Mouse (Mus musculus) limb, embryonic 14.5 days (tissue): ENCODE measurements around the gene Zbed4. TPM values are rescaled to one million over a fixed set of nuclear protein-coding genes. Genes with fewer than 3 reads are reported as not detected.
"Not testable (repeated sequence)": the region's sequence is repeated elsewhere in the genome, so short reads cannot be mapped to it uniquely, and the experiment has no call there.

ENCODE experiments used
- ATAC-seq: fragments of 200-750 bp; cut with Nextera tagmentation; 2 replicates; pipeline ENCODE4 v1.8.0; 2017; ENCODE audit warnings: low read depth, moderate number of reproducible peaks, moderate TSS enrichment; ENCODE audit not compliant: low FRiP score
- DNase-seq: peaks from one replicate; pipeline ENCODE4 v3.0.0-alpha.2; 2015; ENCODE audit warnings: low spot score
- H3K27ac ChIP-seq: fragments of 300-500 bp; sonication (generic); replicated peaks from 2 replicates; pipeline ENCODE4 v1.5.1; 2014; ENCODE audit warnings: low read depth, mild to moderate bottlenecking, low read length, moderate library complexity, mixed read lengths
- H3K27me3 ChIP-seq: fragments of 300-500 bp; sonication (generic); 2 replicates; pipeline ENCODE4 v1.6.1; 2014; ENCODE audit warnings: low read length, mixed read lengths; ENCODE audit not compliant: control insufficient read depth, insufficient read depth
- H3K36me3 ChIP-seq: fragments of 300-500 bp; sonication (generic); 2 replicates; pipeline ENCODE4 v1.6.1; 2014; ENCODE audit warnings: mild to moderate bottlenecking, low read length, moderate library complexity, mixed read lengths; ENCODE audit not compliant: control insufficient read depth, insufficient read depth
- H3K4me1 ChIP-seq: fragments of 300-500 bp; sonication (generic); 2 replicates; pipeline ENCODE4 v1.6.1; 2014; ENCODE audit warnings: antibody characterized with exemption, low read length, mixed read lengths; ENCODE audit not compliant: control insufficient read depth, insufficient read depth
- H3K4me2 ChIP-seq: fragments of 300-500 bp; sonication (generic); replicated peaks from 2 replicates; pipeline ENCODE4 v1.6.1; 2014; ENCODE audit warnings: low read depth, mild to moderate bottlenecking, low read length, moderate library complexity; ENCODE audit not compliant: severe bottlenecking
- H3K4me3 ChIP-seq: fragments of 300-500 bp; sonication (generic); replicated peaks from 2 replicates; pipeline ENCODE4 v1.5.1; 2014; ENCODE audit warnings: low read length
- H3K9ac ChIP-seq: fragments of 300-500 bp; sonication (generic); 2 replicates; pipeline ENCODE4 v1.6.1; 2014; ENCODE audit warnings: mild to moderate bottlenecking, low read depth, low read length, moderate library complexity; ENCODE audit not compliant: severe bottlenecking
- H3K9me3 ChIP-seq: fragments of 300-500 bp; sonication (generic); 2 replicates; pipeline ENCODE4 v1.6.1; 2016; ENCODE audit warnings: low read length; ENCODE audit not compliant: control insufficient read depth
- POLR2A ChIP-seq: fragments of 200-500 bp; IDR thresholded peaks from 2 replicates; pipeline ENCODE4 v1.8.0; 2012; ENCODE audit warnings: inconsistent platforms, mild to moderate bottlenecking, moderate library complexity, borderline replicate concordance; ENCODE audit not compliant: insufficient read depth, insufficient read length; ENCODE audit errors: extremely low read depth
- WGBS: fragments of 180-500 bp; shearing (Covaris S2); extraction: QIAGEN DNeasy Blood & Tissue Kit; methylation state at CpG from one replicate; pipeline ENCODE4 v1.1.7; 2014; 5-methylcytosine and 5-hydroxymethylcytosine counted together
- polyA plus RNA-seq, 2 experiments: library from polyadenylated mRNA; depleted of rRNA in 1 of 2; stranded (reverse) in 1 of 2; unstranded in 1 of 2; fragments of >200 nt; fragmentation: Nextera tagmentation in 1 of 2; extraction: Ambion mirVana in 1 of 2; gene quantifications; 2 replicates each; pipeline versions ENCODE4 v1.2.1 to v1.2.3; 2012 to 2014

The Zbed4 gene
- polyA plus RNA-seq (2012; rRNA removed) (12.2 and 12.4 TPM in 2 replicates), polyA plus RNA-seq (2014; fragmentation: Nextera tagmentation; extraction: Ambion mirVana) (14.9 and 17.3 TPM in 2 replicates)

- Histone ChIP-seq H3K9ac (peak within 1 kb of the TSS; percentile 88), H3K4me1 (peaks cover 4% of the 10 kb centered on the region; the same call in 1 of the 2 replicates), H3K27ac (peak within 1 kb of the TSS; percentile 78), H3K36me3 (peaks cover 6% of the 10 kb centered on the region), H3K4me2 (peak within 1 kb of the TSS; percentile 80), H3K27me3 (no peaks in the 10 kb centered on the region), H3K4me3 (peak within 1 kb of the TSS; percentile 83), H3K9me3 (no peaks in the 10 kb centered on the region)
- no peak for TF ChIP-seq POLR2A
- ATAC-seq (no peak; the same call in 1 of the 2 replicates), DNase-seq (no peak)
- 1% methylated on average over 34 of the region's 119 CpGs for WGBS
Observed at GRCm38 (mm10) chr15:88751564-88752402, at the start of gene Zbed4. TSS of gene Zbed4 (plus strand) at chr15:88751660.

- ATAC-seq: no peak
- no peak overlapping the region for H3K9ac ChIP-seq
- no peak overlapping the region for H3K27ac ChIP-seq
- H3K27me3 ChIP-seq: no peaks in the 10 kb centered on the region
- H3K4me1 ChIP-seq: no peaks in the 10 kb centered on the region
- no peak for TF ChIP-seq POLR2A
- 90% methylated on average over 3 of the region's 3 CpGs for WGBS
- no peak for DNase-seq
- no peak overlapping the region for H3K4me3 ChIP-seq
- H3K36me3 ChIP-seq: peaks cover 95% of the 10 kb centered on the region
- no peaks in the 10 kb centered on the region for H3K9me3 ChIP-seq
- no peak overlapping the region for H3K4me2 ChIP-seq
Observed at GRCm38 (mm10) chr15:88702501-88702900, 49.0 kb upstream of the Zbed4 start.

GRCm38 (mm10) chr15:88704284-88704683 is 47.2 kb upstream of the Zbed4 start:
- H3K36me3 ChIP-seq: peaks cover 98% of the 10 kb centered on the region
- no peak overlapping the region for H3K27ac ChIP-seq
- H3K9me3 ChIP-seq: no peaks in the 10 kb centered on the region
- no peaks in the 10 kb centered on the region for H3K4me1 ChIP-seq
- ATAC-seq (no peak), DNase-seq (no peak)
- no peaks in the 10 kb centered on the region for H3K27me3 ChIP-seq
- no peak for TF ChIP-seq POLR2A
- H3K9ac ChIP-seq: no peak overlapping the region
- H3K4me3 ChIP-seq: no peak overlapping the region
- no peak overlapping the region for H3K4me2 ChIP-seq
- WGBS: 63% methylated on average over 1 of the region's 1 CpGs

- ATAC-seq: no peak
- no peak for TF ChIP-seq POLR2A
- Histone ChIP-seq H3K4me2 (no peak overlapping the region), H3K36me3 (peaks cover 98% of the 10 kb centered on the region), H3K27ac (no peak overlapping the region), H3K4me3 (no peak overlapping the region), H3K9ac (no peak overlapping the region), H3K4me1 (no peaks in the 10 kb centered on the region), H3K9me3 (no peaks in the 10 kb centered on the region), H3K27me3 (no peaks in the 10 kb centered on the region)
- WGBS: 86% methylated on average over 6 of the region's 6 CpGs
- DNase-seq: no peak
Observed at GRCm38 (mm10) chr15:88706320-88706719, 45.1 kb upstream of the Zbed4 start.

- not testable (repeated sequence) for H3K27me3 ChIP-seq, H3K4me3 ChIP-seq, ATAC-seq, H3K4me2 ChIP-seq, H3K4me1 ChIP-seq, H3K27ac ChIP-seq, H3K9me3 ChIP-seq, H3K9ac ChIP-seq, DNase-seq
- peaks cover 98% of the 10 kb centered on the region for H3K36me3 ChIP-seq
- 71% methylated on average over 13 of the region's 13 CpGs for WGBS
Observed at GRCm38 (mm10) chr15:88706987-88707386, 44.5 kb upstream of the Zbed4 start.

- no peak for ATAC-seq
- DNase-seq: no peak
- 88% methylated on average over 5 of the region's 5 CpGs for WGBS
Observed at GRCm38 (mm10) chr15:88708204-88708603, 43.3 kb upstream of the Zbed4 start.

More at GRCm38 (mm10) chr15:88708204-88708603, 43.3 kb upstream of the Zbed4 start:
- Histone ChIP-seq H3K4me3 (no peak overlapping the region), H3K9ac (no peak overlapping the region), H3K9me3 (no peaks in the 10 kb centered on the region), H3K36me3 (peaks cover 99% of the 10 kb centered on the region), H3K4me2 (no peak overlapping the region), H3K27ac (no peak overlapping the region), H3K27me3 (no peaks in the 10 kb centered on the region), H3K4me1 (no peaks in the 10 kb centered on the region)
- TF ChIP-seq POLR2A: no peak
